Mouse (Mus musculus): Measurements from ENCODE around the gene Iqcj. TPM values are rescaled to one million over a fixed set of nuclear protein-coding genes. Genes with fewer than 3 reads are reported as not detected.

Gene Iqcj
- polyA plus RNA-seq, 1 experiment from 2014 or later, result not detected

DNA sequence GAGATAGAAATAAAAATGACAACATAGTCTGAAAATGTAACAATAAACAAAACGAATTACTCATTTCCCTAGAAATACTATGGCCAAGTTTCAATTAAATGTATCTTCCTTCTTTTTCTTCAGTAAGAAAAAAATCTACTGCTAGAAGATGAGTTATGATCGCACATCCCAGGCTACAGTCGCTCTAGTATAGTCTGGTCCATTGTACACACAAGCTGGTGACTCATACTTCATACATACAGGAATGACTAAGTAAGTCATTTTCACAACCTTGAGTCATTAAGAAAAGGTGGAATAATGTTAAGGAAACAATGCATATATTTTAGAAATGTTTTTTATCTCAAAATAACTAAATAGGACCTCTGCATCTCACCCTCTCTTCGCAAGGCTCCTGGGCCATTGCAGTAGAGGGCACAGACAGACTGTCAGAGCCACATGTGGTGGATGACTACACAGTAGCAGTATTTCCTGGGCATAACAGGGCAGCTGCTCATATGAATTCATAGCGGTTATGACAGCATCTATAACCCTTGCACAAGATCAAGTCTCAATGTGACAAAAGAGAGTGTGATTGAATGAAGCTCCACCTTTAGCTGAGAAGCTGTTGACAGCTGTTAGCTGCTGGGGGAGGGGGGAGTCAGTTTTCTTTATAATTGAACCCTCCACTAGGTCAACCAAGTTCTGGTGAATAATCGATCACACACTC lies 70.1 kb downstream of the Iqcj start:
- H3K36me3 ChIP-seq, result no peaks in the 10 kb centered on the region
- H3K9me3 ChIP-seq, result no peaks in the 10 kb centered on the region
- no peaks in the 10 kb centered on the region for H3K27me3 ChIP-seq (ENCODE audit: insufficient read depth, poor library complexity, severe bottlenecking)
- no peak for DNase-seq (ENCODE audit: low spot score)
- H3K4me1 ChIP-seq, result no peaks in the 10 kb centered on the region
- WGBS, result 85% methylated on average over 6 of the region's 6 CpGs
- no peak overlapping the region for H3K4me3 ChIP-seq
- no peak overlapping the region for H3K27ac ChIP-seq

DNA sequence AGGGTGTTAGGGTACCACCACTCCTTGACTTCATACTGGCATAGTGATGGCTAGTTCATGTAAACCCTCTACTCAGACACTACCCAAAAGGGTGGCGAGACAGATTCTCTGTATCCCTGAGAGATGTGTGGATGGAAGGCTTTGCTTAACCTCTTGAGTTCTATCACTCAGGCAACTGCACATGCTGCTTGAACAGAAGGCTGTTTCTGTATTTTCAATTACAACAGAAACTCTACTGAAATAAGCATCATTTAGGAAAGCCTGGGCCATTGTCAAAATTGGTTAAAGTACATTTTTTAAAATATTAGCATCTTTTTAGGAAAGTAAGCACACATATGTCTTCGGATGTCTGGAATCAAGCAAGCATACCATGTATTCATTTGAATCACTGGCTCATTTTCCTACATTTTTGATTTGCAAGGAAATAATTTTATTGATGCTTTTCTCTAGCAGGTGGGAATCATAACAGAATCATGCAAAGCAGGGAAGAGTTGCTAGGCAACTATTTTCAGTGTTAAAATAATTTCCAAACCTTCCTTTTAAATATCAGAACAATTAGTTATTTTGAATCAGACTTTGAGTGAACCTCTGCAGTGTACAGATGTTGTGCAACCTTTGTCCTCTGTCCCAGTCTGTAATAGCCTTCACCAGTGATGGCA lies 82.4 kb downstream of the Iqcj start:
- peaks cover 4% of the 10 kb centered on the region; the same call in 1 of the 2 replicates for H3K9me3 ChIP-seq
- no peaks in the 10 kb centered on the region for H3K4me1 ChIP-seq
- no peak overlapping the region for H3K27ac ChIP-seq
- no peak for DNase-seq (ENCODE audit: low spot score)
- 78% methylated on average over 2 of the region's 2 CpGs for WGBS
- H3K36me3 ChIP-seq, result no peaks in the 10 kb centered on the region
- no peak overlapping the region for H3K4me3 ChIP-seq
- no peaks in the 10 kb centered on the region for H3K27me3 ChIP-seq (ENCODE audit: insufficient read depth, poor library complexity, severe bottlenecking)

DNA sequence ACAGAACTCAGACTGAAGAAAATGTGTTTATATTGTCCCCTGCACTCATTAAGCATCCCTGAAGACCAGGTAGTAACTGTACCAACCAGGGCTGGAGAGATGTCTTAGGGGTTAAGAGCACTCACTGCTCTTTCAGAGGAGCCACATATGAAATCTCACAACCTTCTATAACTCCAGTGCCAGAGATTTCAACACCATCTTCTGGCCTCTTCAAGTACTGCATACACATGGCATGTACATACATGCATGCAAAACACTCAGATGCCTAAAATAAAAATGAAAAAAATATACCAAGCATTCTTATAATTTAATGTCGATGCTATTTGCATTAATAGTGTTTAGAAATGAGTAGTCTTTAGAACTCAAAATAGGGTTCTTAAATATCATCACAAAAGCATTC lies 88.0 kb downstream of the Iqcj start:
- DNase-seq (ENCODE audit: low spot score), result no peak
- H3K4me3 ChIP-seq, result no peak overlapping the region
- H3K27ac ChIP-seq, result no peak overlapping the region
- H3K9me3 ChIP-seq, result no peaks in the 10 kb centered on the region
- H3K4me1 ChIP-seq, result peaks cover 7% of the 10 kb centered on the region; the same call in 1 of the 2 replicates
- no peaks in the 10 kb centered on the region for H3K27me3 ChIP-seq (ENCODE audit: insufficient read depth, poor library complexity, severe bottlenecking)
- H3K36me3 ChIP-seq, result no peaks in the 10 kb centered on the region
- WGBS, result 70% methylated on average over 1 of the region's 1 CpGs

DNA sequence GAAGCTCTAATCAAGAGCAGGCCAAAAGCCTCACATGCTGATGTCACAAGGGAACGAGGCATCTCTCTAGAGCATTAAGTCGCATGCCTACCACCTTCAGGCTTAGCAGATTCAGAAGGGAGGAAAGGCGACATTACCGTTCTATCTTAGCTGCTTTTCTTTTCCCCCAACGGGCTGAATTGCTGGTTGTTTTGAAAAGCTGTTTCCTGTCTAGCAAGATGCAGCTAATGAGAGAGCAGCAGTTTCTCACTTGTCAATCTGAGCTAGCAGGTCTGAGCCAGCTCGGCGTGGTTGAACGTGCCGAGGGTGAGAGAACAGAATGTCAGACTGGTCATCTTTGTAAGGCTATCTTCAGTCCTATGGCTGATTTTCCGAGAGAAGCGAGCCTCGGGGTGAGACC lies 91.3 kb downstream of the Iqcj start:
- no peaks in the 10 kb centered on the region for H3K36me3 ChIP-seq
- no peaks in the 10 kb centered on the region for H3K9me3 ChIP-seq
- WGBS, result 29% methylated on average over 12 of the region's 12 CpGs
- H3K4me3 ChIP-seq, result no peak overlapping the region
- H3K4me1 ChIP-seq, result peaks cover 7% of the 10 kb centered on the region; the same call in 1 of the 2 replicates
- no peaks in the 10 kb centered on the region for H3K27me3 ChIP-seq (ENCODE audit: insufficient read depth, poor library complexity, severe bottlenecking)
- no peak overlapping the region for H3K27ac ChIP-seq
- DNase-seq (ENCODE audit: low spot score), result no peak

DNA sequence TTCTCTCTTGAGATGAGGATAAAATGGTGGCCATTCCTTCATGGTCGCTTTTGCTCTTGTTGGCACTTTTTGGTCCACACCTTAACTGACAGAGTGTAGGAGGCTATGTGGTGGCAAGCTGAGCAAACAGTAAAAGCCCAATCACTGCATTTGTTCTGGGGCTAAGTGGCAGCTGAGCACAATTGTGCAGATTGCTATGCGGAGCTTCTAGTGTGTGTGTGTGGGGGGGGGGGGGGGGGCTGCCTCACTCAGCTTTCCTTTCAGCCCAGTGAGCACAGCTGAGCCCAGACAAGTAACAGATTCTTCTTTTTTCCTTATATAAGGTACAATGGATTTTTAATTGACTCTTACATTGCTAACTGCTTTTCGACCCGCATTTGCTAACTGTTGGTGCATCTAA lies 110.4 kb downstream of the Iqcj start:
- Histone ChIP-seq H3K36me3 (no peaks in the 10 kb centered on the region), H3K27ac (no peak overlapping the region), H3K4me1 (no peaks in the 10 kb centered on the region), H3K4me3 (no peak overlapping the region), H3K27me3 (ENCODE audit: insufficient read depth, poor library complexity, severe bottlenecking) (no peaks in the 10 kb centered on the region), H3K9me3 (no peaks in the 10 kb centered on the region)
- no peak for DNase-seq (ENCODE audit: low spot score)
- WGBS, result 79% methylated on average over 4 of the region's 4 CpGs

DNA sequence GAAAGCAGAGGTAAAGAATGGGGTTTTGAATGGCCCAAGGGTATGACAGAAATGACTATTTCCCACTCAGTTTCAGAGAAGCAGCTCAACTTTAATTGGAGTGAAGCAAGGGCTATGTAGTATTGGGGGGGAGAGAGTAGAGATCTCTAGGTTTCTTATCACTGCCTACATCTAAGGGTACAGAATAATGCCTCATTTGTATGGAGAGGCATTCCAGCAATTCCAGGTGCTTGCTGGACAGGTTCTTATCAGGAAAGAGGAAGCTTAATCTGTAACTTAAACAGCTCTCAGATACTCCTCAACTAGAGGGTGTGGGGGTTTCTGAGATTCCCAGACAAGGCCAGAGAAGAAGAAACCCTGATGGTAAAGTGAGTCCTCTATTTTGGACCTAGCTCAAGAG lies 120.3 kb downstream of the Iqcj start:
- DNase-seq (ENCODE audit: low spot score), result no peak
- H3K9me3 ChIP-seq, result no peaks in the 10 kb centered on the region
- no peaks in the 10 kb centered on the region for H3K4me1 ChIP-seq
- H3K4me3 ChIP-seq, result no peak overlapping the region
- no peak overlapping the region for H3K27ac ChIP-seq
- H3K36me3 ChIP-seq, result no peaks in the 10 kb centered on the region
- H3K27me3 ChIP-seq (ENCODE audit: insufficient read depth, poor library complexity, severe bottlenecking), result no peaks in the 10 kb centered on the region

DNA sequence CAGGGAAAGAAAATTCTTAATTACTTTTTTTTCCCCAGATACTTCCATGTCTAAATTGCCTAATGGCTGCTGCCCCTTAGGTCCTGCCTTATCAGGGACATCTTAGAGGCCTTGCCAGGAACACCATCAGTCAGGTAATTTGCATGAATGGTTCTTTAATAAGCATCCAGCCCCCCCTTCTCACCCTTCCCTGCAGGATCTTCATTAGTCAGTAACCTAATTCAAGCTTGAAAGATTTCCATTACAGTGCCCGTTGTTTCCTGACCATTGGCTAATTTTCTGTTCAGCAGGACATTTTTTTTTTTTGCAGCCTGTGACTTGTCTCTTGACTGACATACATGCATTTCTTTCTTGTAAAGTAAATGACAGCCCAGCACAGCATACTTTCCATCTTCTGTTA lies 123.8 kb downstream of the Iqcj start:
- Histone ChIP-seq H3K27me3 (ENCODE audit: insufficient read depth, poor library complexity, severe bottlenecking) (no peaks in the 10 kb centered on the region), H3K4me3 (no peak overlapping the region)
- WGBS, result 54% methylated on average over 1 of the region's 1 CpGs

DNA sequence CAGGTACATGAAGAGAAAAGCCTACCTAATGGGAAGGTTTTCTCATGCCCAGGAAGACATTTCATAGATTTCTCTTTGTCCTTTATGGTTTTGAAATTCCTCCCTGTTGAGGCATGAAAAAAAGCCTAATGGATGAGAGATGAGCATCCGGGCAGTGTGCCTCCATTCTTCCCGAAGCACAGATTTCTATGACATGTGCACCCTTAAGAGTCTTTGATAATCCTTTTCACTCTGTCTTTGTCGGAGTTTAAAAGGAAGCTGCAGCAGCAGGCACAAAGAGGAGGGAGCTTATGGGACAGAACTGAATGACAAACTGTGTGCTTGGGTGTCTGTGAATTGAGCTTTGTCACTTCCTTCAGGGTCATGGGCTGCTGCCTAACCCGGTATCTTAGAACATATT lies 127.4 kb downstream of the Iqcj start:
- 66% methylated on average over 4 of the region's 4 CpGs for WGBS
- H3K27ac ChIP-seq, result no peak overlapping the region
- H3K36me3 ChIP-seq, result no peaks in the 10 kb centered on the region
- no peaks in the 10 kb centered on the region for H3K9me3 ChIP-seq
- H3K4me3 ChIP-seq, result no peak overlapping the region
- H3K27me3 ChIP-seq (ENCODE audit: insufficient read depth, poor library complexity, severe bottlenecking), result no peaks in the 10 kb centered on the region
- DNase-seq (ENCODE audit: low spot score), result no peak
- no peaks in the 10 kb centered on the region for H3K4me1 ChIP-seq

More for the DNA sequence above, 123.8 kb downstream of the Iqcj start:
- Histone ChIP-seq H3K4me1 (no peaks in the 10 kb centered on the region), H3K36me3 (no peaks in the 10 kb centered on the region), H3K27ac (no peak overlapping the region), H3K9me3 (no peaks in the 10 kb centered on the region)
- DNase-seq (ENCODE audit: low spot score), result no peak

DNA sequence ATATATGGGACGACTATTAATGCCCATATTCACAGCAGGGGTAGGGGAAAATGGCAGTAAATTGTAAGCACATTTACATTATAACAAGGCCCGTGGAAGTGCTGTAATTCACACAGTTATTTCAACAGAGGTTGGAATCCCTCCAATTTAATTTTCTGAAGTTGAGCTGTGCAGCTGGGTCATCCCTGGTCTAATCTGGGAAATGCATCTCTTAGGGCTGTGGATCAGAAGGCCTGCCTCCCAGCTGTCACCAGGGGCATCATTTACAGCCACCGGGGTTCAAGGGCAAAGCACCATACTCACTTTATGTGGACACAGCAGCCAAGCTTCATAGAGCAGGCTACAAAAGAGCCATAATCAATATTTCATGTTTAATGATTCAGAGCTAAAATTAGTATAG lies 144.1 kb downstream of the Iqcj start:
- Histone ChIP-seq H3K4me3 (no peak overlapping the region), H3K4me1 (no peaks in the 10 kb centered on the region), H3K27ac (no peak overlapping the region), H3K27me3 (ENCODE audit: insufficient read depth, poor library complexity, severe bottlenecking) (no peaks in the 10 kb centered on the region), H3K9me3 (no peaks in the 10 kb centered on the region), H3K36me3 (no peaks in the 10 kb centered on the region)
- DNase-seq (ENCODE audit: low spot score), result no peak
- 78% methylated on average over 3 of the region's 3 CpGs for WGBS

DNA sequence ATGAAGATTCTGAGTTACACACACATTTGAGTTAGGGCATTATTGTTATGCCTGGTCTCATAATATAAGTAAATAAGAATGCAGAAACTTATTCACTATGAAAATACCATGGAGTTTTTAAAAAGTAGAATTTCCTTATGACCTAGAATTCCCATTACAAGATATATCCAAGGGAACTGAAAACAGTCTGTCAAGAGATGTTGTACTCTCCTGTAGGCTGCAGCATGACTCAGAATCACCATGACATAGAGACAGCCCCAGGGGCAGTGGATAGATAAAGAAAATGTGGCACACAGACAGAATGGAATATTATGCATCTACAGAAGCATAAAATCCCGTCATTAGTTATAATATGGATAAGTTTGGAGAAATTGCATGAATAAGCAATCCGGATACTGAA lies 150.9 kb downstream of the Iqcj start:
- H3K4me1 ChIP-seq, result no peaks in the 10 kb centered on the region
- H3K27me3 ChIP-seq (ENCODE audit: insufficient read depth, poor library complexity, severe bottlenecking), result peaks cover 6% of the 10 kb centered on the region
- WGBS, result 86% methylated on average over 2 of the region's 2 CpGs
- no peak overlapping the region for H3K27ac ChIP-seq
- DNase-seq (ENCODE audit: low spot score), result no peak
- no peak overlapping the region for H3K4me3 ChIP-seq
- no peaks in the 10 kb centered on the region for H3K9me3 ChIP-seq
- no peaks in the 10 kb centered on the region for H3K36me3 ChIP-seq

DNA sequence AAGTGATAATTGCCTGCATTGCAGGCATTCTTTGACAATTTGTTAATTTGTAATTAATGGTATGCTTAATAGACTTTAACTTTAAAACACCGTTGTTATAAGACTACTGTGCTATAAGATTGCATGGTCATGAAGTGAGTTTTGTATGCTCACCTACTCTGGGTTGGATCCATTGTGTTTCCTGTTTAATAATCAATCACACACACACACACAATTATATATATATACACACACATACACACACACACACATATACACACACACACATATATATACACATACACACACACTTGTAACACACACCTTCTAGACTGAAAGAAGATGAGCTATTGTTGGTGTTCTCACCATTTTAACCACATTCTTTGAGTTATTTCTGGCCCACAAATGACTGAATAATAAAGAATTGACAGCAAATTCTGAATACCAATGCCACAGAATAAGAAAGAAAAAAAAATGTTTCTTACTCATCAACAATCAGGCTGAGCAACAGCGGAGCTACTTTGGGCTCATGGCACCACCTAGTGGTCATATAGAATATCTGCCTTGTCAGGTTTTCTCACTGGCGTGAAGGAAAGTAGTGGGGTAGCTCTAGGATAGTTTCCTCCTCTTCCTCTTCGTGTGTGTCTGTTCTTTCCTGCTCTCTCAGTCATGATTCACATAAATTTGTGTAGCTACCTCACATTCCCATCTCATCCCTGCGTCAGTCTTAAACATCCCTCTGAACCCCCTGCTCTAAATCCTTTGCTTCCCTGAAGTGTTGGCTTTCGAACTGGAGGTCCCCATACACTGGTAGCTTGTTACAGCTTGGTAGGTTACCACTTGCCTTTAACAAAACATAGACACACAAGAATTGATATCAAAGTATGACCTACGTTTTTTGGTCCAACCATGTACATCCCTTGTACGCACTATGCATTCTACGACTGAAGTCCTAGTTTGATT lies 153.7 kb downstream of the Iqcj start:
- DNase-seq (ENCODE audit: low spot score), result no peak
- Histone ChIP-seq H3K27ac (no peak overlapping the region), H3K27me3 (ENCODE audit: insufficient read depth, poor library complexity, severe bottlenecking) (peaks cover 6% of the 10 kb centered on the region), H3K4me1 (no peaks in the 10 kb centered on the region), H3K36me3 (no peaks in the 10 kb centered on the region), H3K9me3 (no peaks in the 10 kb centered on the region), H3K4me3 (no peak overlapping the region)
- 50% methylated on average over 9 of the region's 9 CpGs for whole genome bisulfite sequencing

DNA sequence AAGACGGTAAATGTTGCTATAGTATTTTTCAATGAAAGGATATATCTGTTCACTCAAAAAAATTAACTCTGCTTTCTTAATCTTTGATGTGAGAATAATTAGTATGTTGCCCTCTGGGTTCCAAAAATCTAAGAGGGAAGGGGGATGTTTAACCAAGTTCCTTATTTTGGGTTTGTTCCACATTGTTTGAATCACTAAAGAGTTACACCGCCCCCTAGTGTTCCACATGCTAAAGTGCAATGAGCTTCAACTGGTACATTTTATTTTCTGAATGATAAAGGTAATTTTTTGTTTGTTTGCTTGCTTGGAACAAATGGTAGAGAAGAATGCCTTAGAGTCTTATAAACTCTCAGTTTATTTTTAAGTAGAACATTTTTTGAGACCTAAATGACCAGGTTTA lies 161.5 kb downstream of the Iqcj start:
- Histone ChIP-seq H3K36me3 (no peaks in the 10 kb centered on the region), H3K4me3 (no peak overlapping the region), H3K9me3 (no peaks in the 10 kb centered on the region), H3K4me1 (peaks cover 6% of the 10 kb centered on the region; the same call in 1 of the 2 replicates), H3K27ac (no peak overlapping the region), H3K27me3 (ENCODE audit: insufficient read depth, poor library complexity, severe bottlenecking) (no peaks in the 10 kb centered on the region)
- no peak for DNase-seq (ENCODE audit: low spot score)
- WGBS, result 46% methylated on average over 2 of the region's 2 CpGs

DNA sequence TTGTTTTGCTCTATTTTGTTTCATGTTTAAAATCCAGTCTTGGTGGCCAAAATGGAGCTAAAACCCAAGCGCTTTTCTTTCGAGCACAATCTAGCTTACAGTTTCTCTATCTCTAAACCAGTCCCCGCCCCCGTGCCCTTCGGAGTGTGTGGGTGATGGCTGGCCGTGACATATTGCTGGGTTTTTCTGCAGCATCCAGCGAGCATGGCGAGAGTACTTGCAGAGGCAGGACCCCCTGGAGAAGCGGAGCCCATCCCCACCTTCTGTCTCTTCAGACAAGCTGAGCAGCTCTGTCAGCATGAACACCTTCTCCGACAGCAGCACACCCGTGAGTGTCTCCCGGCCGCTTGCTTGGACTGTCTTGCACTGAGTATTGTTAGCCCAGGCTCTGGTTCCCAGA lies 163.1 kb downstream of the Iqcj start:
- WGBS, result 31% methylated on average over 13 of the region's 13 CpGs
- no peaks in the 10 kb centered on the region for H3K9me3 ChIP-seq
- H3K27ac ChIP-seq, result no peak overlapping the region
- H3K4me3 ChIP-seq, result peak overlapping the region; percentile 45
- DNase-seq (ENCODE audit: low spot score), result no peak
- H3K36me3 ChIP-seq, result no peaks in the 10 kb centered on the region
- no peaks in the 10 kb centered on the region for H3K27me3 ChIP-seq (ENCODE audit: insufficient read depth, poor library complexity, severe bottlenecking)
- peaks cover 6% of the 10 kb centered on the region; the same call in 1 of the 2 replicates for H3K4me1 ChIP-seq

All from heart, embryonic 10.5 days (tissue).